In genomic region chr7:28277615-28278278, GRCm38 (mm10) we compare ENCODE assay signal across 8 mouse cellular contexts. TPM values are rescaled to one million over a fixed set of nuclear protein-coding genes. Genes with fewer than 3 reads are reported as not detected.
DNase-seq lines count a peak whose midpoint lies in the region; ATAC-seq lines count a peak whose summit lies in the region.

Eid2b (plus strand) TSS chr7:28277739.

- ATAC-seq in inflammation-experienced regulatory T-cells, adult 6 months, result peak; percentile 90
- peak; percentile 99 for ATAC-seq in megakaryocyte progenitor cell, adult 5-6 weeks (replicated peaks; ENCODE audit: poor library complexity)

- intact Hi-C loops in gastrocnemius, postnatal 14 days (cut with DNase I; ENCODE audit: low total_unique reads), result no loop called here

- peak; percentile 96 for DNase-seq in adrenal gland, adult 2 months
- peak; percentile 93 for DNase-seq in embryo, embryonic 11 days
- peak; percentile 94 for DNase-seq in gastrocnemius, postnatal 14 days
- peak; percentile 84 to 96 for DNase-seq in left cerebral cortex, adult 9 months (ENCODE audit: low spot score in 2 of 2)
- peak; percentile 95 to 97 for DNase-seq in right cerebral cortex, postnatal 10 days (ENCODE audit: low spot score in 2 of 2)
- peak; percentile 95 for DNase-seq in urinary bladder, postnatal 14 days (ENCODE audit: low spot score)

RNA-seq across cellular contexts. Expression of gene Eid2b, which starts in this region (rescaled TPM):
- 10 to 100 TPM in 1 of 2 experiments, 1 to 10 TPM in 1; 9.1 to 17.6 TPM for total RNA-seq in adrenal gland, adult 2 months (2021)
- 44.8 and 49.6 TPM in 2 replicates for polyA plus RNA-seq in adrenal gland, adult 2 months (2012; rRNA removed)
- 1 to 10 TPM; 5.6 to 5.9 TPM for total RNA-seq in gastrocnemius, postnatal 14 days (2021)
- 1 to 10 TPM in 1 of 3 experiments, under 1 TPM in 2; 0.34 to 1.7 (median 0.44) TPM for polyA plus RNA-seq in inflammation-experienced regulatory T-cells, adult 6 months (2017; shearing (Covaris generic))
- total RNA-seq in megakaryocyte progenitor cell, adult 5-6 weeks (2015), result 3.6 and 4.5 TPM in 2 replicates
- total RNA-seq in megakaryocyte progenitor cell, adult 5-6 weeks (2017), result 1.6 and 2.7 TPM in 2 replicates

Comparison
In these comparisons a context has a peak if more than half of its experiments do, and no peak if none do; other contexts are left out.
1. Peak in every context shown above with its lines: DNase-seq and ATAC-seq.
2. RNA of gene Eid2b (polyA plus RNA-seq): 44.8 to 49.6 TPM in adrenal gland, adult 2 months; 0.34 to 1.7 TPM in inflammation-experienced regulatory T-cells, adult 6 months; every median in the first group is over 10 times any median in the second.